Mouse (Mus musculus) adipocyte (in vitro differentiated cells): ENCODE results near the gene Tmem266.
A peak's percentile ranks its signal among the peaks of the same experiment; 100 is the strongest.

Experiments
- DNase-seq: peaks from one replicate; pipeline ENCODE4 v3.0.0-alpha.2; 2016; ENCODE audit warnings: low spot score

Tmem266 gene

GRCm38 (mm10) chr9:55332476-55332875, 5.8 kb downstream of the Tmem266 start:
- DNase-seq, result no peak

- no peak for DNase-seq
Measured at GRCm38 (mm10) chr9:55332949-55333348, 6.2 kb downstream of the Tmem266 start.

GRCm38 (mm10) chr9:55344165-55344564, 17.5 kb downstream of the Tmem266 start:
- no peak for DNase-seq

- no peak for DNase-seq
Measured at GRCm38 (mm10) chr9:55345332-55345731, 18.6 kb downstream of the Tmem266 start.

GRCm38 (mm10) chr9:55348664-55349063, 22.0 kb downstream of the Tmem266 start:
- no peak for DNase-seq

- DNase-seq, result no peak
Measured at GRCm38 (mm10) chr9:55354686-55355085, 28.0 kb downstream of the Tmem266 start.

- DNase-seq, result no peak
Measured at GRCm38 (mm10) chr9:55355270-55355834, 28.6 kb downstream of the Tmem266 start.

GRCm38 (mm10) chr9:55357164-55357563, 30.5 kb downstream of the Tmem266 start:
- DNase-seq, result no peak

- no peak for DNase-seq
Measured at GRCm38 (mm10) chr9:55360372-55360771, 33.7 kb downstream of the Tmem266 start.

- DNase-seq, result no peak
Measured at GRCm38 (mm10) chr9:55360861-55361260, 34.1 kb downstream of the Tmem266 start.

GRCm38 (mm10) chr9:55361969-55362368, 35.3 kb downstream of the Tmem266 start:
- peak; percentile 33 for DNase-seq

GRCm38 (mm10) chr9:55363707-55364106, 37.0 kb downstream of the Tmem266 start:
- no peak for DNase-seq

- DNase-seq, result no peak
Measured at GRCm38 (mm10) chr9:55368011-55368410, 41.3 kb downstream of the Tmem266 start.

GRCm38 (mm10) chr9:55371908-55372307, 45.2 kb downstream of the Tmem266 start:
- DNase-seq, result no peak

GRCm38 (mm10) chr9:55377603-55378250, 51.0 kb downstream of the Tmem266 start:
- DNase-seq, result no peak

- no peak for DNase-seq
Measured at GRCm38 (mm10) chr9:55381456-55381855, 54.7 kb downstream of the Tmem266 start.

GRCm38 (mm10) chr9:55382441-55382840, 55.7 kb downstream of the Tmem266 start:
- peak; percentile 46 for DNase-seq

GRCm38 (mm10) chr9:55386117-55386516, 59.4 kb downstream of the Tmem266 start:
- no peak for DNase-seq

- DNase-seq, result no peak
Measured at GRCm38 (mm10) chr9:55387862-55388505, 61.3 kb downstream of the Tmem266 start.

- DNase-seq, result peak; percentile 80
Measured at GRCm38 (mm10) chr9:55391909-55392658, 65.4 kb downstream of the Tmem266 start.

GRCm38 (mm10) chr9:55395650-55396049, 68.9 kb downstream of the Tmem266 start:
- DNase-seq, result no peak

- DNase-seq, result no peak
Measured at GRCm38 (mm10) chr9:55398985-55399554, 72.4 kb downstream of the Tmem266 start.
